Mouse (Mus musculus): ENCODE results near the gene Lmo1.
A peak's percentile ranks its signal among the peaks of the same experiment; 100 is the strongest.
"Not testable (repeated sequence)": the region's sequence is repeated elsewhere in the genome, so short reads cannot be mapped to it uniquely, and the experiment has no call there.

The Lmo1 gene

DNA sequence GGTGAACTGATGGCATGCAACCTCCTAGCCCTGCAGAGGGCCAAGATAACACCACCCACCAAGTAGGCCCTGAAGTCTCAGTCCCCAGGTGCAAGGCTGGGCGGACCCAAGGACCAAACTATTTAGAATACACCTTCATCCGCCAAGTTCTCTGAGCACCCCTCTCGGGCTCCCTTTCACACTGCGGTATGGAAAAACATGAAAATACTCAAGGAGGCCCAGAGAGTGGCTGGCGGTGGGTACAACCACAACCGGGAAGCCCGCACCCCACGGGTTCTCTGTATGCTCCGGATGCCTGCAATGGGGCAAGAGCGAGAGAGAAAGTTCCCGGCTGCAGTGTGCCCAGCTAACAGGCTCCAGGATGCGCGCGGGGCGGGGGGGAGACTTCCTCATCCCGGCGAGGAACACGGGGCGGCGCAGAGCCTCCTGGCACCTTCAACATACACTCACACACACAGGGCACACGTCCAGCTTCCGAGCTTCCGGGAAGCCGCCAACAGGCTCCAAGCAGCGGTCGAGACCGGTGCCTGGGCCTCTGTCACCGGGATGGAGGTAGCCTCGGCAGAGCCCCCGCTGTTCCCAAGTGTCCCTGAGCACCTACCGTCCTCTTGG, 564 bp downstream of the Lmo1 start:
- peak; percentile 76 for DNase-seq (ENCODE audit: low spot score)

- DNase-seq (ENCODE audit: low spot score): no peak
These were observed 3.1 kb downstream of the Lmo1 start for GRCm38 (mm10) chr7:109171874-109172273.

DNA sequence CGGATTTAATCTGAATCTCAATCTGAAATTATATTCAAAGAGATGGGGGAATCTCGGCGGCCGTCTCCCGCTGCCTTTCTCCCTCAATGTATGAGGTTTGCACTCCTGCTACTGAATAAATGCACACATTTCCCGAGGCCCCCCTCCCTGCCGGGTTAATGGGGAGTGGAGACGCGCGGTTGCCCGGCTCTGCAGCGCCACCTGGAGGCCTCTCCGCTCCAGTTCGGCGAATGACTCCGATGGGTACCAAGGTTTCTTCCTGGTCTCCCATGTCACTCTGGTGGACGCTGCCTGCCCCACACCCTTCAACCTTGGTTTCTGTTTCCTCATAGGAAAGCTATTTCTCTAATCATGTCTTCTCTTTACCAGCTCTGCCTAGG, 4.6 kb downstream of the Lmo1 start:
- DNase-seq (ENCODE audit: low spot score): peak; percentile 45

- no peak for DNase-seq (ENCODE audit: low spot score)
These were observed 5.2 kb downstream of the Lmo1 start for GRCm38 (mm10) chr7:109169505-109170440.

DNA sequence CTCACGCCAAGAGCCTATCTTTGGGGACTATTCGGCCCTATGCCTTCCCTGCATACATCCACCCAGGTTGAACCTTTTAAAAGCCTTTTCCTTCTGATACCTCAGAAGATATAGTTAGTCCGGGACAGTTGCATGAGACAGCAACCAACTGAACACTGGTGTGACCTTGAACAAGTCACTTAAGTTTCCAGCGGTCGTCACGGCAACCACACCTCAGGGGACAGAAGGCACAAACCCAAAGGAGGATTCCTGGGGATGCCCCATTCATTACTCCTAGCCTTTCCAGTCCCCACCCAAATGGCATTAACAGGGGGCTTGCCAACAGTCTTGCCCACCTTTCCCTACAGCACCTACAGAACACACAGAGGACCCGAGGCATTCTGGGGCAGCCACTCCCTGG, 6.3 kb downstream of the Lmo1 start:
- DNase-seq (ENCODE audit: low spot score): no peak

DNA sequence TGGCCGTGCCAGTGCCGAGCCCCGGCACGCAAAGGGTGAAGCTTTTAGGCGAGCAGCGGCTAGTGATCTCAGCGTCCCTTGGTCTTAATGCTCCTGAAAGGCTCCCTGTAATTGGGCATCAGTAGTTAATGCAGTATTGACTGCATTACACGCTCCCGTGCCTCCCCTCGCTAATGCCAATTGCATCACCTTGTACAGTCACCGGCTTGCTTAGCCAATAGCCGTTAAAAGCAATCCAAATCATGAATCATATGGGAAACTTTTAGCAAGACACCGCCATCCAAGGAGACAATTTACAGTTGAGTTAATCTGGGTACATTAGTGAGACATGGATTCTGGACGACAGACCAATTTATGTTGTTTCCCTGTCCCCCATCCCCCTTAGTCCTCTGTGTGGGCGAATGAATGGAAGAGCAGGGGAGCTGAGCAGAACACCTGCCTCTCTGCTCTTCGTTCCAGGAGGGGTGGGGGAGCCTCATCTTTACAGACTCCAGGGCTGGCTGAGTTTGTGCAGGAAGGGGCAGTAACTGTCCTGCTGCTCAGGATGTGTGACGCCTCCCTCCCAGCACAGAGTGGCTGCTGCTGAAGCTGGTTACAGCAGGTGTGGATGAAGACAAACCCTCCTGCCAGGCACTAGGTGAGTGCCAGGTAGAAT, 8.9 kb downstream of the Lmo1 start:
- peak; percentile 92 for DNase-seq (ENCODE audit: low spot score)

GRCm38 (mm10) chr7:109154331-109154730, 20.7 kb downstream of the Lmo1 start:
- DNase-seq (ENCODE audit: low spot score): no peak

- peak; percentile 50 for DNase-seq (ENCODE audit: low spot score)
These were observed 21.5 kb downstream of the Lmo1 start for GRCm38 (mm10) chr7:109153538-109153937.

- no peak for DNase-seq (ENCODE audit: low spot score)
These were observed 23.9 kb downstream of the Lmo1 start for GRCm38 (mm10) chr7:109151088-109151487.

DNA sequence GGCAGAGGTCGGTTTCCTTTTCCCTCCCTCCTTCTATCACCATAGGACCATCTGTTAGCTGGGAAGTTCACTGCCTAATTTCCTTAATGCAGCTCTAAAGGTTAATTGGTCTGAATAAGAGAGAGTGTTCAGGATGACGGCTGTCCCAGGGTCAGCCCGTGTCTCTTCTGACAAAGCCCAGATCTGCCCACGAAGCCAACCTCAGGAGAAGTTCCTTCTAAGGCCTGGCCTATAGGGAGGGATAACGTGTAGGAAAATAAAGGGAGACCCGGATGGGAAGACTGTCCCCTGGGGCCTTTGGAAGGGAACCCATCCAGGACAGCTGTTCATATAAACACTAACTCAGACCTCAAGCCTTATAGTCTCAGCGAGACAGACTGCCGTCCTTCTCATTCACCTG, 29.8 kb downstream of the Lmo1 start:
- DNase-seq (ENCODE audit: low spot score): peak; percentile 90

GRCm38 (mm10) chr7:109144705-109145104, 30.3 kb downstream of the Lmo1 start:
- DNase-seq (ENCODE audit: low spot score): peak; percentile 83

DNA sequence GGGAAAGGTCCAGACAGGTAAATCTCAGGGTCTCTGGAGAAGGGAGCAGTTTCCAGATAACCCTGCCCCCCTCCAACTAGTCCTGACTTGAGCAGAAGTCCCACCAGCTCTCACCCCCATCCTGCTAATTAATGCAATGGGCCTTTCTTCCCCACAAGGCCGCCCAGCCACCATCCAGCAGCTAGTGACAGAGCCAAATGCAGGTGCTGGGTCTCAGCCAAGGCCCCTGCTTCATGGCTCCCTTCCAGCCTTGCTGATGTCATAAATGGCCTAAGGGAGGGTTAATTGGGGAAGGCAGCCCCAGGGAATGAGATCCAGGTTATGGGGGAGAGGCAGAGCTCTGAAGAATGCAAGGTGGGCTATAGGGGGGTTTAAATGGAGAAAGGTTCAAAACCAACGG, 32.4 kb downstream of the Lmo1 start:
- DNase-seq (ENCODE audit: low spot score): peak; percentile 69

DNA sequence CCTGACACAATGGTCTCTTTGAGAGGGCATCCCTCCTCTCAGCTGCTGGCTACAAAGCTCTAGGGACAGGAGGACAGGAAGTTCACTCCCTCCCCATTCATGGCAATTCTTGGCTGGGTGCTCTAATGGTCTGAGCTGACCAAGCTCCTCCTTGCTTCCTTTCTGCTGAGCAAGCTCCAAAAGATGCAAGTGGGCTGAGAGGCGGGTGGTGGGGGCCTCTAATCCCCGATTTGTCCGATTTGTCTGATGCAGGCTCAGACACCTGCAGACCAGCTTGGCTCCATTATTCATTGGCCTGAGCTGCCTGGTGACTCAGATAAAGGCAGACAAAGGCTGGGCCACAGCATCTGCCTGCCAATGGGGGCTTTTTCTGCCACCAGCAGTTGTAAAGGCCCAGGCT, 33.3 kb downstream of the Lmo1 start:
- DNase-seq (ENCODE audit: low spot score): no peak

DNA sequence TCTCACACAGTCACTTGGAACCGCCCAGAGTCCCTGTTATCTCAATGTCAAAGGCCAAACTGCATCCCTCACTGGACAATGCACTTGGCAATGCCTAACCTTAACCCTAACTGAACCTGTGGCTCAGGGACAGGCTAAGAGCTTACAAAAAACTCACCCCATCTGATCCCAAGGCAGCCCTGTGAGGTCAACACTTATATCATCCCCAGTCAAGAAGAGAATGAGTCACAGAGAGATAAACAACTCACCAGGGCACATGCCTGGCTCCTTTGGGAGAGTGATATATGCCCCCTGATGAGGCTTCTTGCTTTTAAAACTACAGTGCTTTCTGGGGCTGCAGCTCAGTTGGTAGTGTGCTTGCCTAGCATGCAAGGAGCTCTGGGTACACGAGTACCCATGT, 34.0 kb downstream of the Lmo1 start:
- DNase-seq (ENCODE audit: low spot score): peak; percentile 52

GRCm38 (mm10) chr7:109139405-109139804, 35.6 kb downstream of the Lmo1 start:
- peak; percentile 94 for DNase-seq (ENCODE audit: low spot score)

- DNase-seq (ENCODE audit: low spot score): no peak
These were observed 37.6 kb downstream of the Lmo1 start for GRCm38 (mm10) chr7:109137441-109137840.

- peak; percentile 72 for DNase-seq (ENCODE audit: low spot score)
These were observed 43.4 kb downstream of the Lmo1 start for GRCm38 (mm10) chr7:109131565-109131964.

DNA sequence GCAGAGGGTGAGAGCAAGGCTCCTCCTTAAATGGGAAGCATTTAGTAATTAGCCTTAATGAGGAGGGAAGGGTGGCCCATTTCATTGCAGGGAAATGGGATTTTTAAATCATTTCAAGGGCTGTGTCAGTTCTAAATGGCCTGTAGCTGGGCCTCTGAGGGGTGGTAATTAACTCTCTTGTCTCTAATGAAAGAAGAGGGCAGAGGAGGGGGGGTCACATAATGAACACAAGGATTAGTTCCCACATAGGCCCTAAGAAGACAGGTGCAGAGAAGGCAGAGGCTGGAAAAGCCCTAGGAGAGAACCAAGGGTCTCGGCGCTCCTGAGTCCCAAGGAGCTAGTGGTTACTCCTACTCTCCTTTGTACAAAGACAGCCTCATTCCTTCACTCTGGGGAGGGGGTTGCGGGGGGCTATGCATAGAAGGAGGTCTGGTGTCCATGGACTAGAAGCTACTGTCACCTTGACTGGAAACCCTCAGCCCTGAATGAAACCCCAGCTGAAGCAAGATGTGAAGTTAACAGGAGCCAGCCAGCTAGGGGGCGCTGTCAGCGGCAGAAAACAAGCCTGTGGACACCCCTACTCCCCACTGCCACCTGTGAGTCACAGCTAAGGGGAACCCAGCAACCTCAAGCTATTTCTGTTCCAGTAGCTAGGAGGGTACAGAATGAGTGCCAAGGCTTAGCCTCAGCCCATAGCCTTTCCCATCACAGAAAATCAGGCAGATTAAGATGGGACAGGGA, 44.9 kb downstream of the Lmo1 start:
- no peak for DNase-seq (ENCODE audit: low spot score)

GRCm38 (mm10) chr7:109129442-109129841, 45.6 kb downstream of the Lmo1 start:
- no peak for DNase-seq (ENCODE audit: low spot score)

DNA sequence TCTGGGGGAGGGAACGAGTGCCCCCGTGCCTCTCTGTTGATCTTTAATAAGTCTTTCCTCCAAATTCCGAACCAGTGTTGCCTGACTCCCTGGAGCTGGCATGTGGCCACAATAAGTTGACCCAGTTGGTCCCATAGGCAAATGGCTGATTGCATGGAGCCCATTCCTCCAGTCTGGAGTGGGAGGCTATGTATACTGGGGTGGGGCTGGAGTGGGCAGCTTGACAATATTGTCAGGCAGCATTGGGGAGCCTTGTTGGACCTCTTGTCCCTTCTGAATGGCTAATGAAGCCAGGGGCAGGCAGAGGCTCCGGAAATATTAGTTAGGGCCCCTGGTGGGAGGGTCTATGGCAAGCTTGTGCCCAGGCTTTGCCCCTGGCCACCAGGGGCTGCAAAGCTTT, 59.1 kb downstream of the Lmo1 start:
- no peak for DNase-seq (ENCODE audit: low spot score)

- not testable (repeated sequence) for DNase-seq (ENCODE audit: low spot score)
These were observed 59.5 kb downstream of the Lmo1 start for GRCm38 (mm10) chr7:109115488-109115887.

- DNase-seq (ENCODE audit: low spot score): peak; percentile 32
These were observed 60.1 kb downstream of the Lmo1 start for GRCm38 (mm10) chr7:109114950-109115349.

Data from MN1 (cell line).